Mouse (Mus musculus) retina, adult 2 months (tissue): ENCODE data around the gene Eif2b3.

ENCODE experiments used
- DNase-seq: peaks from one replicate; pipeline ENCODE4 v3.0.0-alpha.2; 2012; ENCODE audit warnings: low read depth, low spot score

The Eif2b3 gene

DNA sequence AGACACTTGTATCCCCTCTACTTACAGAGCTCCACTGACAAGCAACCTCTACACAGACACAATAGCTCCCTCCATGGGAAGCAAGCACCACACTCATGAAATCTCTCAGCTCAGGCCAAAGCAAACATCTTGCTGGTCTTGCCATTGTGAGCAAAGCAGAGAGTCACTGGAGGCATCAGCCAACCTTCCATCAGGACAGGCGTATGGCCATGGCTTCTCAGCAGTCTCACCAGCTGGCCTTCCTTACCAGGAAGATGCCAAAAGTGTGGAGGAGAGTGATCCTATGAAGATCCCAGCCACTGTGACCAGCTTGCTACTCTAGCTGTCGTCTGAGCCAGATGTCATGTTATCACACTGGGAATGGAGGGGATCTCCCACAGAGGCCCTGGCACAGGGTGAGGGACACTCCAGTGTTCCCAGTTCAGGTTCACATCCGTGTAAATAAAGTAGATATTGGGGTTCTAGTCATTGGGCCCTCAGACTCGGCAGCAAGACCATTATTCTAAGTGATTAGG is 4.2 kb upstream of the Eif2b3 start:
- no peak for DNase-seq

DNA sequence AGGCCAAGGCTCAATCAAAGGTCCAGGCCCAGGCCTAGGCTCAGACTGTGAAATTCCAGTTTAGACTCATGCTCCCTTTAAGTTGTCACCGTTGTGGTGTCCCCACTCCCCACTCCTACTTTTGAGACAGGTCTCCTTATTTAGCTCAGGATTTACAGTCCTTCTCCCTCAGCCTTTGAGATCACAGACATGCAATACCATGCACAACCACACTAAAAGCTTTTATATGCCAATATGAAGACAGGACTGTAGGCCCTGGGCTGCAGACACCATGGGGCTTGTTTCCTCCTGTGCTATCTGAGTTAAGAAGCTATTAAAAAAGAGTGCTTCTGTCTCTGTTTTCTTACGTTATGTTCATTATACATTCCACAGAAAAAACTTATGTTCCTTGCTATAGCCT is 1.5 kb upstream of the Eif2b3 start:
- no peak for DNase-seq

DNA sequence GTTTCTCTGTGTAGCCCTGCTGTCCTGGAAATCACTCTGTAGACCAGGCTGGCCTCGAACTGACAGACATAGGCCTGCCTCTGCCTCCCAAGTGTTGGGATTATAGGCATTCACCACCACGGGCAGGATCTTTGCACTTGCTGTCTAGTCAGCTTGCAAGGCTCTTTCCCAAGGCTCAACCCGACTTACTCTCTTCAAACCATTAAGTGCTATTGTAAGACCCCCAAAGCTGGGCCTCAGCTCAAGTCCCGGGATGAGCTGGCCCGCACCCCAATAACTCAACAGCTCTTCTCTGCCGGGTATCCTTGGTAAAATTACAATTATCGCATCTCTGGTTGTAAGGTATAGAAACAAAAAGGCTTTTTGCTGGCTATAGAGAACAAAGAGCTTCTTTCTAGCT is 875 bp upstream of the Eif2b3 start:
- no peak for DNase-seq

DNA sequence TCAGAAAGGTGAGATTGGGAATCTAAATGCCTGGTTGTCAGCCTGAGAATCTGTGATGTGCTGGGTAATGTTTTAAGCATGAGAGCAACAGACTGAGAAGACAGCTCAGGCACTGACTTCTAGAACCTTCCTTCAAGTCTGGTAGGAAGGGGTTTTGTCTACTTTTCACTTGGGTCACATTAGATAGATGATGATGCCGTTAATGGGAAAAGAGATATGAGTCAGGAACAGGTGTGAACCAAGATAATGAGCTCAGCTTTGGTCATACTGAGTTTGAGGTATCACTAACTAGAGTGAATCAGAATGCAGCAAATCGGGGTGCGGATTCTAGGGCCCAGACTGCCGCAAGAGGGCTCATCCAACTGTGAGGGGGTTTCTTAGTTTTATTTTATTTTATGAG is 4.3 kb downstream of the Eif2b3 start:
- DNase-seq = no peak

DNA sequence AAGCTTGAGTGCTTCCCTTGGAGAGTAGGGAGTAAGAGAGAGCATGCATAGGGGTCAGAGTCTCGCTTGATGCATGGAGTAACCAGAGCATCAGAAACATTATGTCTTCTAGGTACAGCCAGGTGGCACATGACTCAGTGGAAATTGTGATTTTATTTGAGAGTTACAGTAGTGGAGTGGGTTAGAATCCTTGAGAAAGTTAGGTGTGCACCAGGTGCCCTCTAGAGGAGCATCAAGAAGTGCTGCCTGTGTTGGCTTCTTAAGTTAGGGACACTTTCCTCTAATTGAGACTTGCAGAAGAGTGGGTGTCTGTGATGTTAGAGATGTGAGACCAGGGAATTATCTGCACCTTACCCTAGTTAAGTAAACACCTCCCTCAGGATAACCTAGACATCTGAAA is 11.9 kb downstream of the Eif2b3 start:
- no peak for DNase-seq

DNA sequence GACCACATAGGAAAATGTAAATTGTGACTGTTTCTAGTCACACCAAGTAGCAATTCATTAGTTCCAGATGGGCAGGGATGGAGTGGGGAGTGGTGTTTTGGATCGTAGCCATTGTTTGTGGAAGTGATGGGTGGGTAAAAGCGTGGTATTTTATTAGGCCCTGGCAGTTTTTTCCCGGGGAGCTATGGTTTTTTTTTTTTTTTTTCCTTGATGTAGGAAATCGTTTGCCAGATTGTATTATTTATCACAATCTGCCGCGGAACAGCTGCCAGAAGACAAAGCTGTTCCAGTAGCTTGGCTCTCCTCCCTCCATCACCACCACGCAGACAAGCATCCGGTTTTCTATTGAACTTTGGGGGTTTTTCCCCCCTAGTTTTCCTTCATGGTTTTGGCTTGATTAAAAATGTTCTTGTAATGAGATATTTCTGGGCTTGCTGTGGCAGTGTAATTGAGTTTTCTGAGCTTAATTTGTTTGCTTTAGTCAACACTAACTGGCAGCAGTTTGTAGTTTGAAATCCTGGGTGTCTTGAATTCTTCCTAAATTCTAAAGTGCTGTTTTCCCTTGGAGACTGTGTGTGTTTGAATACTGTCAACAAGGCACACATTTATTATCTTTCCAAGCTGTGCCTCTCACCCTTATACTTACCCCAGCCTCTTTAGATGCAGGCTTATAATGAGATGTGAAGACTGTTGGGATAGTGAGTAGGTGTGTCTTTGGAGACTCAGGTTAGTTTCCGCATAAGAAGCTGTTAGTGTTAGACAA is 20.9 kb downstream of the Eif2b3 start:
- no peak for DNase-seq

DNA sequence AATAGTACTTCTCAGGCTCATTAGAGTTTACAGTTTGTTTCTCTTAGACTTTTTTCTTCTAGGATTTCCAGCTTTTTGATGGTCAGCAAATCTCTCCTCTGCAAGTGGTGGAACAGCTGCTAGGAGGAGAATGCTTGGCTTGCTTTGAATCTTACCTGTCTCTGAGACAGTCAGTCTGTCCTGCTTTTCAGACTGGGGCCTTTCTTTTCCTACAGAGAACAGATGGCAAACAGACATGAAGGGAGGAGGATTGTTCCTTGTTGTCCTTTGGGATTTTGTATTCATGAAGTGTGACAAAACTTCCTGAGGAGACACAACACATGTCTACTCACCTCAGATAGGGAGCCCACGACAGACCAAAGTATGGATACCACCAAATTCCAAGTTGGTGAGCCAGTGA is 21.6 kb downstream of the Eif2b3 start:
- no peak for DNase-seq

DNA sequence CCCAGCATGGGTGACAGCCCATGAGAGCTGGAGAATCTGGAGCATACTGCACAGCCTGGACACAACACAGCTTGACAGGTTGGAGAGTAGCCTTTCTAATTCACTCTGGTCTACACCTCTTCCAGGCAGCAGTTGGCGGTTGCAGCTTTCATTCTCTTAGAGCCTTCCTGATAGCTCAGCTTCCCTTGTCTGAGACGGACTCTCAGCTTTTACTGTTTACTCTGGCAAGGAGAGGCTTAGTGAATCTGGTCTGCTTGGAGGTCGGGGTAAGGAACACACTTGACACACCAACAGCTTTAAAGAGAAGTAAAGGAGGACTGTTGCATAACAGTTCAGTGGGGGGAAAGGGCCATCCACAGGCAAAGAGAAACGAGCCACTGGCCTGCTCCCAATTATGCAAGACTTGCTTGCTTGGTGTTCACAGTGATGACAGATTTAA is 22.1 kb downstream of the Eif2b3 start:
- DNase-seq = no peak

DNA sequence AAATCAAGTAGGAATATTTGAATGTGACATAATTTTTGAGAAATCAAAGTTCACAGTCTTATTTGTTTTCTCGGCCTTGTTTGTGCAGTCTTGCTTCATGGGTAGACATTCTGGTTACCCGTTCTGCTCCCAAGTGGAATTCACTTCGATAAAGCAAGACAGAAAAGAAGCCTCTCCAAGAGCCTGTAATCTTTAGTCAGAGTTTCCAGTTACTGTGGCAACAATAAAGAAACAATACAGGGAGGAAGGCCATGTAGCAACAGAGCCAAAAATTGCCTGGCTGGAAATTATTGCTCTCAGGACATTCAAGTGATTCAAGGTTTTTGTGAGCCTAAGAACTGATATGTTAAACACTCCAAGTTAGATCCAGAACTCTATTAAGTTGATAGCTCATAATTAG is 29.6 kb downstream of the Eif2b3 start:
- no peak for DNase-seq

DNA sequence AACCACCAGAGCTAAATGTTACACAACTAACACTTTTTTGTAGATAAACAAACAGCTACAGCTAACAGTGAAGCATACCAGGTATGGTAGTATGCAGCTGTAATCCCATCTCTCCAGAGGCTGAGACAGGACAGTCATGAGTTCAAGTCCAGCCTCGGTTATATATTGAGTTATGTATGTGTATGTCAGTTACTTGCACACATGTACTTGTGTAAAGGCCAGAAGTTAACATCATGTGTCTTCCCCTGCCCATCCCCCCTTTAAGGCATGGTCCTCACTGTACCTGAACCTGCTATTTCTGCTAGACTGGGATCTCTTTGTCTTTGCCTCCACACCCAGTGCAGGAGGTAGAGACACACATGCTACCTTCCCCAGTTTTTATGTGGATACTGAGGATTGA is 30.3 kb downstream of the Eif2b3 start:
- DNase-seq = no peak

DNA sequence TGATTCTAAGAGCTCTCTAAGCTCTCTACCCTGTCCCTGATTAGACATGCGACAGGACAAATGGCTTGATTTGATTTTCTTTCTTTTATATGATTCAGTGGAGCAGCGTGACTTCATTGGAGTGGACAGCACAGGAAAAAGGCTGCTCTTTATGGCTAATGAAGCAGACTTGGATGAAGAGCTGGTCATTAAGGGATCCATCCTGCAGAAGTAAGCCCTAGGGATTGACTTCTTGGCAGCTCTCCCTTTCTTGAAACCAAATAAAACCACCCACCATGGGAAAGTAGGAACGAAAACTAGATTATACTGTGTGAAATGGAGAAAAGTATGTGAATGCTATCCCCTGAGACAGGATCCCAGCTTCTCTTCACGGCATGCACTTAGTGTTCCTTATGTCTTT is 33.4 kb downstream of the Eif2b3 start:
- DNase-seq = no peak

DNA sequence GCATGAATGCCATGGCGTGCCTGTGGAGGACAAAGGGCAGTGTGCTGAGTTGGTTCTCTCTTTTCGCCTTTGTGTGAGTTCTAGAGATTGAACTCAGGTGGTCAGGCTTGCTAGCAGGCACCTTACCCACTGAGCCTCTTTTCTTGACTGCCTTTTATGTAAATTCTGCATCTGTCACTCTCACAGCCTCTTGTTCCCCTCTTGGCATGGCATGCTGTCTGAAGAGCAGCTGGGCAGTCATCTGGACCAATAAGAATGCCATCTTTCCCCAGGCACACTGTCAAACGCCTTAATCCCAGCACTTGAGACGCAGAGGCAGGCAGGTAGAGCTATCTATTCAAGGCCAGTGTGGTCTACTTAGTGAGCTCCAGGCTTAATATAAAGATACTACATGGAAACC is 34.8 kb downstream of the Eif2b3 start:
- DNase-seq = no peak

DNA sequence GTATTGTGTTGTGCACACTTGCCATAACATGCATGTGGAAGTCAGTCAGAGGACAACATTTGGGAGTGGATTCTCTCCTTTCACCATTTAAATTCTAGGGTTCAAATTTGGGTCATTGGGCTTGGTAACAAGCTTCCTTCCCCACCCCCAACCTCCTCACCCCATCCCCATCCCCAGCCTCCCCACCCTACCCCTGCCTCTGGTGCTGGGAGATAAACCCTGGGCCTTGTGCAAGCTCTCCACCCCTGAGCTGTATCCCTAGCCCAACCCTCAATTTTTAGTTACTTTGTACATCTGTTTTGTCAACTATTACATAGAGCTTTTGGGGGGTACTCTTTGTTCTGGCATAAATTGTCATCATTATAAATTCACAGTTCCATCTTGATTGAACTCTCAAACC is 36.9 kb downstream of the Eif2b3 start:
- no peak for DNase-seq

DNA sequence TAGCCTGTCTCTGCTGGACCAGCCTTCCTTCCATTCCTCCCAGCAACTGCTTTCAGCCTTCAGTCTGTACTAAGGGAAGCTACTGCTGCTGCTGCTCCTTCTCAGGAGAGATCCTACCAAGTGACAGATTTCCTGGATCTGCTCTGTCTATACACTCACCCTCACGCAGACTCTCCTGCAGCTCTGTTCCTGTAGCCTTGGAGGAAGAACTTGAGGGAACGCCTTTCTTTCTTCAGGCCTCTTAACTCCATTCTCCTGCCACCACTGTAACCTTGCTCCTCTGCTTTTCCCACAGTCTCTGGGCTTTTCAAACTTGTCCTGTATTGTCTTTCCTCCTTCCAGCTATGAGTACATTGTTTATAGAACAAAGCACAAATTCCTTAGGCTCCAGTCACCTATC is 37.3 kb downstream of the Eif2b3 start:
- no peak for DNase-seq

DNA sequence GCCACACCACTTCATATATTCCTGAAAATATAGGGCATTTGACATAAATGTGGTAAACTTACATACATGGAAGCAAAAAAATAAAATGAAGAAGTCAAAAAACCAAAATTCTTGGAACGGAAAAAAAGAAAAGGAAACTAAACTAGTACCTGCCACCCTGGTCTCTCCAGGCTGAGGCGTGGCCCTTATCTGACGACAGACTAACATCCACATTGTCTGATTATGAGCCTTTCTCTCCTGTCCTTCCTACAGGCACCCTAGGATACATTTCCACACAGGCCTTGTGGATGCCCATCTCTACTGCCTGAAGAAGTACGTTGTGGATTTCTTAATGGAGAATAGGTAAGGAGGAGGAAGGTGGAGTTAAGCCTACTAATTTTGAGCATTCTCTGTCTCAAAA is 39.3 kb downstream of the Eif2b3 start:
- no peak for DNase-seq

DNA sequence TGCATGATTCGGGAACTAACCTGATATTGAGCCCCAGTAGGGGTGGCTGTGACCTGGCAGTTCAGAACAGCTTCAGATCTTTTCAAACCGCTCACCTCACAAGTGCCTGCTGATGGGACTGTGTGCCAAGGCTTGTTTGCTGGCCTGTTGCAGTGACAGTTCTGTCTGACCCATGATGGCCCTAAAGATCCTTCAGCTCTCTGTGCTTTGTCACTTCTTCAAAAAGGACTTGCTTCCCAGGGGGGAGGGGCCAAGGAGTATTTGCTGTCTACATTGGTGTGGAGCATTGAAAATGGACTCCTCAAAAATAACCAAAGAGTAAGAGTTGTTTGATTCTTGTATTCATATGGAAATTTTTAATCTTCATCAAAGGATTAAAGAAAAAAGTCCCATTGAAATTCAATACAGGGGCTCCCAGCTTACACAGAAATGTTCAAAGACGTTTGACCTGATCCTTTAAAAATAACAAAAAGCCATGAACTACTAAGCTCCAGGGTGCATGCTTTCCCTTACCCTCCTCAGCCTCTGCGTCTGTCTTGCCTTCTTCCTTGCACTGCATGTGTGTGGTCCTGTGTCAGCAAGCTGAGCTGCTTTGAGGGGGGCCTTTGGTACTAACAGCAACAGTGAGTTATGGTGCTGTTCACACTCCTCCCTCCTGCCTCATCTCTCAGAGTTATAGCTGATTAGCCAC is 43.6 kb downstream of the Eif2b3 start:
- no peak for DNase-seq

DNA sequence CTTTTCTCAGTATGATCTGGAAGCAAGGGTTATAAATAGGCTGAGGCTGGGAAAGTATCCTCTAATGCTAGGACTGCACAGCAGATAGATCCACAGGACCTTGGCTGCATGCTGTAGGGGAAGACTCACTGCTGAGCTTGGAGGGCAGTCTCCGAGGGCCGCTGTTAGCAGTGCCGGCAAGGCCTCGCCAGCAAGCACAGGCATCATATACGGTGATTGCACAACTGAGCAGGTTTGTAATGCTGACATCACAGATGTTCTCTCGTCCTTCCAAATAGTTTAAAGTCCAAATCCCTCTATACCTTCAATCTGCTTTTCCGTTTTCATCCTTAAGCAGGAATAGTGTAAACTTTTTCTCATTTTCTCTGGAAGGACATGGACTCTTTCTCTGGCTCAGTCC is 48.8 kb downstream of the Eif2b3 start:
- no peak for DNase-seq

DNA sequence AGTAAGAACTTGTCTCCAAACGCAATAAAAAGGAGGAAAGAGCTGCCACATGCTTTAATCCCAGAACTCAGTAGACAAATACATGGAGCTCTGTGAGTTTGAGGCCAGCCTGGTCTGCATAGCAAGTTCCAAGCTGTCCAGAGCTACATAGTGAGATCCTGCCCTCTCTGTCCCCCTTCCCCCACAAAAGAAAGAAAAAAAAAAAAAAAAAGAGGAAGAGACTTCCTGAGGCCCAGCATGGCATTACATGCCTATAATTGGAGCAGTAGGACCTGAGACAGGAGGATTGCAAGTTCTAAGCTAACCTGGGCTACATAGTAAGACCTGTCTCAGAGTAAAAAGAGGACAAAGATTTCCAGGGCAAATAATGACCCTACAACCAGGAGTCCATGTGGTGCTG is 50.4 kb downstream of the Eif2b3 start:
- DNase-seq = no peak

DNA sequence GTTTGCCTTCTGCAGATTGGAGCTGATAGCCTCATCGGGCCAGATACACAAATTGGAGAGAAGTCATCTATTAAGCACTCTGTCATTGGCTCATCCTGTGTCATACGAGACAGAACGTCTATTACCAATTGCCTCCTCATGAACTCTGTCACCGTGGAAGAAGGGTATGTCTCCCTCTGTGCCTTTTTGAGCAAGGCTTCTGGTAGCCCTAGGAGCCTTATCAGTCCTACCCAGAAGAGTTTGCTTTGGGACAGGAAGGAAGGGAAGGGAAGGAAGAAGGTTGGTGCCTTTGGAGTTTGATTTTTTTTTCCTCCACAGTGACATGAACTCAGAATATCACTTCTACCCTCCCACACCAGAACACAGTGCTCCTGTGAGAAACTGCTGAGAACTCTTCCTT is 51.4 kb downstream of the Eif2b3 start:
- no peak for DNase-seq

DNA sequence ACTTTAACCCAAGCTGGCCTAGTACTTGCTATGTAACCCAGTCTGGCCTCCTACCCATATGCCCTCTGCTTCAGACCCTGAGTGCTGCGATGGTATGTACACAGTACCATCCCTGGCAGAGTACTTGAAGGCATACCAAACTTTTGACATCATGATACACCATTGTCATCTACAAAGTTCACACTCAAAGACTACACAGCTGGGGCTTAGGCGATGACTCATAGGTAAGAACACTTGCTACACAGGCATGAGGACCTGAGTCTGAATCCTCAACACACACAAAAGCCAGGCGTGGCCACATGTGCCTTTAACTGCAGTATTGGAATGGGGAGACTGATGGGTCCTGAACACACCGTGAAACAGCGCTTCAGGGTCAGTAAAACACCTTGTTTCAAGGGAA is 52.0 kb downstream of the Eif2b3 start:
- DNase-seq = no peak

DNA sequence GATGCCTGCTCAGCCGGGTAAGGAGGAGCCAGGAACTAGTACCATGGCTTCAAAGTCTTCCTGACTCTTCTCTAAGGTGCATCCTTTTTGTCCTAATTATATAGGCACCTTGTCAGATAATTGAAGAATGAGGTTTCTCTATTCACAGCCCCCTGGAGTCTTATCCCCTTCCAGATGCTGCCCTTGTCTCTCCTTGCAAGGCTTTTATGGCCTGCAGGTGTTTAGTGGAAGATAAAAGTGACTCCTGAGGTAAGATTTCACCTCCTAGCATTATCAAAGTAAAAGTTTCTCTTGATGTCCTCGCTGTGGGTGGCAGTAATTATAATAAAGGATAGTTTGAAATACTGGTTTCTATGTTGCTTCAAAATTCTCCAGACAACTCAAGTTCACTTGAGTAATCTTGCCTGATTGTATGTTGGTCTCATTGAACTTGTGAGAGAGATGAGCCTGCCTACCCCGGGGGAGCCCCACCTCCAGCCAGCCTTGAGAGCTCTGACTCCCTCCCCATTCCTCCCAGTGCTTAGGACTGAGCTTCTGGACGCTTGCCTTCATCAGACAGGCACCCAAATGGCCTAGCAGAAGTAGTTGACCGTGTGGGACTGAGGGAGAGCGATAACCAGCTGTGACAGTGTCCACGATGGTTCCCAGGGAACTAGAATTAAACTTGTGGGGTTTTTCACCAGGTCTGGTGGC is 68.9 kb downstream of the Eif2b3 start:
- DNase-seq = no peak

DNA sequence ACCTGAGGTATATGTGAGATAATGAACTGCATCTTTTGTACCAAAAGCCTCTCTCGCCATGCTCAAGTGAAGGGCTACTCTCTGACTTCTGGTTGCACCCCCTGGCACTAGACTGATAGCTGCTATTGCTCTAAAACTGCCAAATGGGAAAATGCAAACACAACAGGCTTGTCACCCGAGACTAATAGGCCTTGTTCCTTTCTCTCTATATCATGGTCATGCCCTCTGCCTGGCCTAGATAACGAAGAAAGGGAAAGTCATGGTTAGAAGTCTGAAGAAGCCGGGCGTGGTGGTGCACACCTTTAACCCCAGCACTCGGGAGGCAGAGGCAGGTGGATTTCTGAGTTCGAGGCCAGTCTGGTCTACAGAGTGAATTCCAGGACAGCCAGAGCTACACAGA is 71.4 kb downstream of the Eif2b3 start:
- DNase-seq = no peak
